Mouse (Mus musculus) frontal cortex, postnatal 25 days (tissue): Measurements from ENCODE around the gene Ncln.

Source experiments
- DNase-seq, 2 experiments: peaks; one replicate each; pipeline ENCODE4 v3.0.0; 2022; ENCODE audit warnings: low spot score in 2 of 2

Ncln gene

DNA sequence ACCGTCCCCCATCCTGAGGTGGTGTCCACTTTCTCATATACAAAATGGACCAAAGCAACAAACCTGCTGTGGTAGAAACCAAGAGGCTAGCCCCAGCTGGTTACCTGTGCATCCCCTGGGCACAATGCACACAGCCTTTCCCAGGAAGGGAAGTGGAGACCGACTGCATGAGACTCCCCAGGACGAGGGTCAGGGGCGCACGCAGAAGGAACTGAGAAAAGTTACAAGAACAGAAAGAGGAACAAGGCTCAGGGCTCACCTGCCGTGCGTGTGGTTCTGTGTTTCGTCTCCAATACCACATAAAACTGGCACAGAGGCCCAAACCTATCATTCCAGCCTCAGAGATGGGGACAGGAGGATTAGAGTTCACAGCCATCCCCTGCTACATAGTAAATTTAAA lies 21.0 kb upstream of the Ncln start:
- DNase-seq = no peak

DNA sequence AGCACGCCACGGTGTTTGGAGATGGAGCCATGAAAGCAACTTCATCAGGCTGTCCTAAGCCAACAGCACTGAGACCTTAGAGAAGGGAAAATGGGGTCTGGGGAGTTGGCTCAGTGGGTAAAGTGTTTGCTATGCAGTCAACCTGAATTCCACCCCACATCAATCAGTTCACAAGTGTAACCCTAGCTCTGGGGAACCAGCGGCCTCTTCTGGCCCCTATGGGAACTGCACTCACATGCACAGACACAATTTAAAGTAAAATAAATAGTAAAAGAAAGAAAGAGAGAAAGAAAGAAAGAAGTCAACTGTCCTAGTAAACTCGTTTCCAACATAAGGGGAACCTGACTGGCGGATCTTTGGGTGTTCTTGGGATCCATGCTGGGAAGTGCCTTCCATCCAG lies 17.6 kb upstream of the Ncln start:
- DNase-seq = no peak

DNA sequence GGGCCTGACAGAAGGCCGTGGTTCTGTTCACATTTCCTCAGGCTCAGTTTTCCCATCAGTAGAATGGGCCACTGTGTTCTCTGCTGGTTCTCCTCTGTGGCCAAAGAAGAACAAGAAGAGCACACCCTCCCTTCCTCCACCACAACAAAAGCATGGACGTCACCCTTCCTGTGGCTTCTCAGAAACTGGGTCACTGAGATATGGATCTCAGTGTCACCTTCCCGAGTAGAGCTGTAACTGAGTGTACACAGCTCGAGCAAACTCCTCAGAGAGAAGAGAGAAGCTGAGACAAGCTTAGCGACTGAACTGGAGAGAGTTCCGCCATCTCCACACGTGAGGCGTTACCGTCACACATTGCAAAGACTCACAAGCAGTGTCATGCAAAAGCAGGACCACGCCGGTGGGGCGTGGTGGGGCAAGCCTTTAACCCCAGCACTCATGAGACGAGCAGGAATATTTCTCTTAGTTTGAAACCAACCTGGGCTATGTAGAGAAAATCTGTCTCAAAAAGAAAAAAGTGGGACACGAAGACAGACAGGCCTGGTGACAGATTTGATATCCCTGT lies 14.1 kb upstream of the Ncln start:
- DNase-seq = no peak

DNA sequence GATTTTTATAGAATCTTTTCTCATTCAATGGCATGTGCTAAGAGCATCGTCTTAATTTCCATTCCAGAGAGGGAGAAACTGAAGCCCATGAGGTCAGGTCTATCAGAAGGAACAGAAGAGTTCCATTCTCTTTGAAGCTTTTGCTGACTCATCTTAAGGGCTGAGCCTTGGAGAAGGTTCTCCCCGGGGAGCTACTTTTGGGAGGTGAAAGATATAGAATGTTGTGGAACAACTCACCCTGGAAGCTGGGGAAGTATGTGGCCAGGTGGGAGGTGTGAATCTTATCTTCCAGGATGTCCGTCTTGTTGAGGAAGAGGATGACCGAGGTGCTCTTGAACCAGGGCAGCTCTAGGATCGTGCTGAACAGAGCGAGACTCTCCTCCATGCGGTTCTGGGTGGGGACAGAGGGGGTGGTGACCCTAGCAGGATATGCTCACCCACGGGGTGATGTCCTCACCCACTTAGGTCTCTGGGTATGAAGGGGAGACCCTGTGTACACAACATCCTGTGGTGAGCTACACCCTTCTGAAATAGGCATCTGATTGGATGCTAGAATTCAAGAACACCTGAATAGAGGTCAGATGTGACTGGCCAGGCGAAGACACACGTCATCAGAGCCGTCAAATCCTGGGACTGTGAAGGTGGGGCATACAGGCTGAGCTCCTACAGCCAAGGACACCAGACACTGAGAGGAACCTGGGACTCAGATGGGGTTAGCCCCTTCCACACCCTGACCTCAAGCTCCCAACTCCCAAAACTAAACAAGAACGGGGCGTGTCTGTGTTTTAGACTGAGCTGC lies 11.7 kb upstream of the Ncln start:
- no peak for DNase-seq

DNA sequence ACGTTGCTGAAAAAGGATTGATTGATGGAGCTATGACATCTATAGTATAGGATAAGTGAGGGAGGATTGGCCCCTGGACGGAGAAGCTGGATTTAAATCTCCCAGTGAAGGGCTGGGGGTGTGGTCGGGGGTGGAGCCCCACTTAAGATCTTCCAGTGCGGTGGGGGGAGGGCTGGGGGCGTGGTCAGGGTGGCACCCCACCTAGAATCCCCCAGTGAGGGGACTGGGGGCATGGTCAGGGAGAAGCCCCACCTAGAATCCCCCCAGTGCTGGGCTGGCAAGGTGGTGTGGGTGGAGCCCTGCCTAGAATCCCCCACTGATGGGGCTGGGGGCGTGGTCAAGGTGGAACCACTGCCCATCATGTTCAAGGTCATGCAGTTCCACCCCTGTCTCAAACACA lies 10.9 kb upstream of the Ncln start:
- no peak for DNase-seq

DNA sequence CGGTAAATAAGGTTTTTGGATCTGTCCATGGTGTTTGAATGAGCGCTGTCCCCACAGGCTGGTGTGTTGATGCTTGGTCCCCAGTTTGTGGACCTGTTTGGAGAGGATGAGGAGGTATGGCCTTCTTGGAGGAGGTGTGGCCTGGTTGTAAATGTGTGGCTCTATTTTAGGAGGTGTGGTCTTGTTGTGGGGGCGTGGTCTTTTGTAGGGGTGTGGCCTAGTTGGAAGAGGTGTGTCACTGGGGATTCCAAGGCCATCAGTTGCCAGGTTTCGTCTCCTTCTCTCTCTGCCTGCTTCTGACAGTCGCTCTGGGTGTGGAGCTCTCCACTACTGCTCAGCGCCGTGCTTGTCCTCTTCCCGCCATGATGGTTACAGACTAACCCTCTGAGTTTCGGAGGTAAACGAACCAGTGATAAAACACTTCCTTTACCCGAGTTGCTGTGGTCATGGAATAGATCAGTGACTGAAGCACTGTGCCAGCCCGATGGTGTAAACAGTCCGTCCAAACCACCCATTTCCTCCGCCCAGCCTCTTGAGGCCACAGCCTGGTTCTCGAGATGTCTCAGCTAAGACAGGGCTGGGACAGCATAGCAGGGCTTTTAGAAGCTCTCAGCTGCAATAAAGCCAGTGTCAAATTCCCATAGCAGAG lies 8.9 kb upstream of the Ncln start:
- DNase-seq = no peak

DNA sequence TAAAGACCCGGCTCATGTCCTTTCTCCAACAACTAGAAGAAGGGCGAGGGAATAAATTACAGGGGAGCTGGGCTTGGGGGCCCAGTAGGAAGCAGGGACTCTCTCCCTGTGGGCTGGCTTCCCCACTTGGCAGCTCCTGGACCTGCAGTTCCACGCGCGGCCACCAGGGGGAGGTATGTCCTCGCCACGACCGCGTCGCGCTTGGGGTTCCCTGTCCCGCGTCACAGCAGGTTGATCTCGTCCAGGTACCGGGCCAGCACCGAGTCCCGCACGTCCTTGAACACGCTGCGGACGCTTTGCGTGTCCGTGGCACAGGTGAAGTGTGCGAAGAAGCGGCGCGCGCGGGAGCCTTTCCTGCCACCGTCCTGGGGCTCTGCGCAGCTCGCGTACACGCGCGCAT lies 6.5 kb upstream of the Ncln start:
- peak; percentile 91 to 94 for DNase-seq

DNA sequence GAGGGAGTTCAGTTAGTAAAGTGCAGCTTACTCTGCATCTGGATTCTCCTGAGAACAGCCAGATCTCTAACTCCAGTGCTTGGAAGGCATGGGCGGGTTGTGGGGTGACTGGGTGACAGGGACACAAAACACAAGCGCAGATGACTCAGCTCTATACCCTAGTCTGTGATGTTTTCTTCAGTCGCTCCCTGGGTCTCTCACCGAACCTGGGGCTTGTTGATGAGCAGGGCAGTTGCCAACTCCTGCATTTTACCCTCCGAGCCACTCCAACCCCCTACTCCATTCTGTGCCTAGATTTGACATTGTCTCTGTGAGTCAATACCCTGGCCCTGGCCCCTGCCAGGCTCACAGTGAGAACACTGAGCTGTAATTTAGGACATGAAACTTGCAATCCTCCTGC lies 5.7 kb upstream of the Ncln start:
- DNase-seq = no peak

DNA sequence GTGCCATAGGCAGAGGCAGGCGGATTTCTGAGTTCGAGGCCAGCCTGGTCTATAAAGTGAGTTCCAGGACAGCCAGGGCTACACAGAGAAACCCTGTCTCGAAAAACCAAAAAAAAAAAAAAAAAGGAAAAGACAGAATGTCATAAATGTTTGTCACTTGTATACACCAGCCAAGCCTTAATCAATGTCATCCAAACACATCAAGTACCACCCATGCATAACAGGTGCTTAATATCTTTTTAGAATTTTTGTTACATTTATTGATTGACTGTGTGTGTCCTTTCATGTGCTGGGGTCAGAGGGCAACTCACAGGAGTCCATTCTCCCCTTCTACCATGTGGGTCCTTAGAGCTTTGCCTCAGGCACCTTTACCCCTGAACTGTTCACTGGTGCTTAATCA lies 3.8 kb upstream of the Ncln start, which contains the start of gene S1pr4:
TSS of gene S1pr4 (minus strand) at position 101 of the 400 bp plus-strand sequence.
- no peak for DNase-seq

DNA sequence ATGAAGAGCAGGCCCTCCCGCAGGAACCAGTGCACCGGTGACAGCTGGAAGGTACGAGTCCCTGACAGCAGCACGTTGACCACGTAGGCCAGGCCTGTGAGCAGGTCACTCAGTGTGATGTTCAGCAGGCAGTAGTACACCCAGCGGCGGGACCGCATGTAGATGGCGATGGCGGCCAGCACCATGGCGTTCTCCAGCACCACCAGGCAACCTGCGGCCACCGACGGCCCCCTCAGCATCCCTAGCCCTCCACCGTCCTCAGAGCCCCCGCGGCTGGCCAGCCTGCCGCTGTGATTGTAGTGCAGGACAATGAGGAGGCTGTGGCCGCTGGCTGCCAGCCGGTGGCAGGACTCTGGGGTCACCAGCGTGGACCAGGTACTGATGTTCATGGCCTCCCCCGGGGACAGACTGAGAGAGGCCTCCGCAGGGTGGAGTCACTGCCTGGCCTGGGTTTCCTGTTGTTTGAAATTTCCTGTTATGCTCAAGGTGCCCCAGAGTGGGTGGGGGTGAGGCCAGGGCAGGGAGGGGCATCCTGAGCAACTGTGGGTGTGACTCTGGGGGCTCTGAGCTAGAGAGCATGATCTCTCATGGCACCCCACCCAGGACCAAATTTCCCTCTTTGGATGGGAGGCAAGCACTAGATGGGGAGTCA lies 3.2 kb upstream of the Ncln start:
- no peak for DNase-seq

DNA sequence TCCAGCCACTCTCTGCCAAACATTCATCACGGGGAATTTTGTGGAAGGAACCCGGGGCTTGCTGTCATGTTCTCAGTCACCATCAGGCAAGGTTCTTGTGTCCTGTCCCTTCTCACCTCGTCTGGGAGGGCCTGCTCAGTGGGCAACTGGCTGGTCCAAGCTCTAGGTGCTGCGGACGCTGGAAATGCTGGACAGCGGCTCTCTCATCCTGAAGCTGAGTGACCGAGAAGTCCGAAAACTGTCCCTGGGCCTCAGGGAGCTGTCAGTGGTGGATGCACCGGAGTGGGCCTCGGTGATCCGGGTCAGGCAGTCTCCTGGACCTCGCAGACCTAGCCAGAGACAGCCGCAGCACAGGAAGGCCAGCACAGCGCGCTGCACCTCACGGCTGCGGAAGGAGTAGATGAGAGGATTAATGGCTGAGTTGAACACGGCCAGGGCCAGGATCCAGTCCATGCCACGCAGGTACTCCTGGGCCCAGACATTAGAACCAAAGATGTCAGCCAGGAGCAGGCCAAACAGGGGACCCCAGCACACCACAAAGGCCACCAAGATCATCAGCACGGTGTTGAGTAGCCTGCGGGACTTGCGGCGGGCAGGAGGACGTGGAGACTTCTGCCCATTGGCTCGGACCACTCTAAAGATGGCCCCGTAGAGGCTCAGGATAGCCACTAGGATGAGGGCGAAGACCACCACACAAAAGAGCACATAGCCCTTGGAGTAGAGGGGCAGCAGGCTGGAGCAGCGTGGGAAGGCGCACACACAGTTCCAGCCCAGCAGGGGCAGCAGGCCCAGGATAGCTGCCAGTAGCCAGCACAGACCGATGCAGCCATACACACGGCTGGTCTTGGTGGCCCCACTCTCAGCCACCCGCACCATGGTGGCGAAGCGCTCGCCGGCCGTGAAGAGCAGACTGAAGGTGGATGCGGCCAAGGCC lies 2.4 kb upstream of the Ncln start:
- DNase-seq = no peak

DNA sequence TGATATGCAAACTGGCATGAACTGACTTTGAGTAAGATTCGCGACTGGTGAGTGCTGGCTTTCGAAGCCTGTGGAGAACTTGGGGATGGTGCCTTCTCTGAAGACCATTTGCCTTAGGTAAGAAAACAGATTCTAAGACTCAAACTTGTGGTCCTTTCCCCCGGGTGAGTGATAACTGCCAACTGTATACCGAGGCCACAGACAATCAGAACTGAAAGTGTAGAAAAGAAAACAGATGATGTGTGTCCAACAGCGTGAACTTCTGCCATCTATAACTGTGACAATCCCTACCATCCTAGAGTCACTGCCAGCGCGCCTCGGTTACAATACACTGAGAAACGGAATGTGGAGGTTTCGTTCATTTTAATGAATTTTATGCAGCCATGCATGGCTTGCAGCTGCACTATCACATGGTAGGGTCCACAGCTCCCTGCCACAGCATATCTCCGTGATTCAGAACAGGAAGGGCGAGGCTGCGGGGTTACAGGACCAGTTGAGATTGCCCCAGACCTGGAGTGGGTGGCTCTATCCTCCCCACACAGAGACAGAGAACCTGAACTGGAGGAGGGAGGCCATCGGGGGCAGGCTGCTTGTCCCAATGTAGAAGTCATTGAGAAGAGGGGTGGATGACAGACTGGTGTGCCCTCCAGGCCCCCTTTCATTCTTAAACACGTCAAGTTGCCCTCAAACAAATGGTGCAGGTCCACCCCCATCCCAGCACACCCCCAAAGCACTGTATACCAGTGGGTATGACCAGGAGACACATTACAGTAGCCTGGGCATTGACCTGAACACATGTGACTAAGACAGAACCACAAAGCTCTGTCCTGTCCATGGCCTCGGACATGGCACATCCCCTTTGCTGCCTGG lies 1.4 kb upstream of the Ncln start:
- peak in 1 of 2 experiments; percentile 4 for DNase-seq

DNA sequence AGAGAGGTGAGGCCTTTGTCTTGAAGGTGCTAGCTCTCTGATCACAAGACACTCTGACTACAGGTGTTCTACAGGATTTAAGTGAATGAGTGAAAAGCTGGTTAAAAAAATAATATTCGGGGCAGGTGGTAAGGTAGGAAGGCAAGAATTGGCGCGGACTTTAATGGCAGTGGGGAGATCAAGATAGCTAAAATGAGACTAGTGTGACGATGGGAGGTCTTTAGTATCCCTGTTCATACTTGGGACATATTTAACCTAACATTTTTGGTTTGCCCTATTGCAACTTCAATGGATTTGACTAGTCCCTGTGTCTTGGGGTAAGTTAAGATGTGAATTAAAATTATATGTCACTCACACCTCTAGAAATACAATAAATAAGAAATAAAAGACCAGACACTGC lies 777 bp upstream of the Ncln start:
- DNase-seq = peak in 1 of 2 experiments; percentile 4

DNA sequence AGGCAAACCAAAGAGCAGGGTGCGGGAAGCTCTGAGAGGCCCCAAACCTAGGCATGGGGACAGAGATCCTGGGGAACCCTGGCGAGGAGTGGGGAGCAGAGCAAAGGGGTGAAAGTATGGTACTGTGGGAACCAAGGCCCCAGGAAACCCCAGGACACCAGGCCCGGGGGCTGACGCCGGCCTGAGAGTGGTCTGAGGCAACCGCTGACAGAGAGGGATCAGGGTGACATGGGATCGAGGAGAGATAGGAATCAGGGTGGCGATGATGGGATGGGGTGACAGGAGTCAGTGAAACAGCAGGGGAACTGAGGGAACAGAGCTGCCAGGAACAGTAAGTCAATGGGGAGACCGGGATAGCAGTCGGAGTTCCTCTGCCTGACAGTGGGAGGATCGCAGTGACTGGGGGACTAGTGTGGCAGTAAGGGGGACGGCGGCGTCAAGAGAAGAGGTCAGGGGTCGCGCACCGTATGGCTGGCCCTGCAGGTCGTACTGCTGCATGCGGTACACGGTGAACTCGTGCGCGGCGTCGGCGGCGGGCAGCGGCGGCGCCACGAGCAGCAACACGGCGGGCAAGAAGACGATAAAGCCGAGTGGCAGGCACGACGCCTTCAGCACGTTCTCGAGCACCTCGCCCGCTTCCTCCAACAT lies 452 bp downstream of the Ncln start:
- DNase-seq = no peak

DNA sequence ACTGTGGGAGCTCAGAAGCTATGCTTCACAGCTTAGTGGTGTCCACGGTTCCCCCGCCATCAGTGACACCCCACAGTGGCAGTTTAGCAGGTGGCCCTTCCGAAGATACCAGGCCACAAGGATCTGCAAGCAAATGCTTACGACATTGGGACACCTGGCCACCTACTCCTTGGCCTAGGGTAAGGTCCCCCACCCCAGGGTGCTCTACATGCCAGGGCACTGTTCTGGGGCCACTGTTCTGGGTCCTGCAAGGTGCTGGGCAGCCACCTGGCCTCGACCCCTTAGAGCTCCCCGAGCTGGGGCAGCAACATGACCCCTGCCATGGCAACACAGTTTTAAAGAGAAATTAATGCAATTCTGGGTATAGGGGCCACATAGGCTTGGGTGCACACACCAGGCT lies 1.0 kb downstream of the Ncln start:
- DNase-seq = no peak

DNA sequence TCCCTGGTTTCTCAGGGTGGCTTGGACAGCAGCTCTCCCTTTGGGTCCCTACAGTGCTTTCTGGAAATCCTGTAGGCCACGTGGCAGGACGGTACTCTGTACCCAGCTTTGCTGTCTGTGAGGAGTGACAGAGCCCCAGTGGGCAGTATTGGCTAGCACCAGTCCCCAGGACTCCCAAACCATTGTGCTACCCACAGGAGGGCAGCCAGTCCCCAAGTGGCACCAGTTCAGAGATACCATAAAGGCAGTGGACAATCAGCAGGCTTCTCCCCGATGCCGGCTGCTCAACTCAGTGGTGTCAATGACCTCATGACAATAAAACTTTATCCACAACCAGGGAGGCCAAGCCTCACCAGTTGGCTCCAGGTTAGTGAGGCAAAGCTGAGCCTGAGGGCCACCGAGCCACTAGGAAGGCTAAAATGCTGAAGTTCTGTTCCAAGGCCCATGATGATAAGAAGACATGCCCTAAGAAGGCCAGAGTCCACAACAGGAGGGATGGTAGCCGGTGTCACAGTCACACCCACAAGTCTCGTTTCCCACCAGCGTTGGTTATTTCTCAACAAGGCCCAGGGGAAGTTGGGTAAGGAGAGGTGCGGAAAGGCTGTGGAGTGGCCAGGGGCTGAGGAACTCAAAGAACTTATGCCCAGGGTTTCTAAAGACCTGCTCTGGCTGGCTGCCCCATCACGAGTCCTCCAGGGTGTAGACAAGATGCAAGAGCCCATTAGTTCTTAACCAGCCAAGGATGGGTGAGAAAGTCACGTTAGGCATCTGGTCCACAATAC lies 1.7 kb downstream of the Ncln start:
- no peak for DNase-seq

DNA sequence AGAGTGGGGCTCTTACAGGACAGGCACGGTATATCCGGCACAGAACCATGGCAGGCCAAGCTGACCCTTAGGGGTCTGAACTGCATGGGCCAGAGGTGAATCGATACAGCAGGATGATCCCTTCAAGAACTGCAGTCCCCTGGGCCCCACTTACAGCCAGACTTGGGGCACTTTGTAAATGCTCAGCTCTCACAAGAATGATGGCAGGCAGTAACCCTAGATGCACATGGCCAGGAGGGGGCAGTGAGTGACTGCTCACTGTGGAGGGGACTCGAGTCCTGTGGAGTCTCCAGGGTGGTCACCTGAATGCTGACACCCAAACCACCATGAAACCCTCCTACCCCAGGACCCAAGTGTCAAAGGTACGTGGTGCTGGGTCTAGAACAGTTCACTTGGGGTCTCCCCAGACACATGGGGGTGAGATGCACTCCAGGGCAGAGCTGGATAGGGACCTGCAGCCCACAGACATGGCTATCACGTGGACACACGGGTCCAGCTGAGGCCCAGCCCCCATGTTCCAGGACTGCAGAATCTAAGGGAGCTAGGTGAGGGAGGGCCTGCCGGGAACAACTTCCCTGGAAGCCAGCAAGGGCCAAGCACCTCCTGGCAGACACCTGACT lies 2.5 kb downstream of the Ncln start:
- no peak for DNase-seq

DNA sequence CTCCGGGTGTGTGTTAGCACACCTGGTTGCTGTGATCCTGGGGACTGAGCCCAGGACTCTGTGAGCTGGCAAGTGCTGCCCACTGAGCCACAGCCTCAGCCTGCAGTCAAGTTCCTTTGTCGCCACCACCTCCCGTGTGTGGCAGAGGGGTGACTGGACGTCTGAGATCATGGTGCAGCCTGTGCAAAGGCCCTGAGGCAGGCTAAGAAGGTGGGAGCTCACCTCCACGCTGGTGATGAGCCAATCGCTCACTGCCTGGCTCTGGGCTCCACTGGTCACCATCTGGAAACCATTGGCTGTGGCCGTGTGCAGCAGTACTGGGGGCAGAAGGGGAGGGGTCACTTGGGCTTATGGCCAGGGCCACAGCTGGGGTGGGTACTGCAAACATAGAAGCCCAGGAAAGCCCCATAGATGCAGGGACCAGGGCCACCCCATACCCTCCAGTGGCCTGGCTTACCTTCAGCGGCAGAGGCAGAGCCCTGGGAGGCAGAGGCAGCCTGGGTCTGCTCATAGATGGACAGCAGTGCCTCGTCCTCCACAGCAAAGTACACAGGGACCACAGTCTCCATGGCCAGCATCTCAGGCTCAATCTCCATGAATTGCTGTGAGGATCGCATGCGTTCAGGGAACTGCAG lies 3.5 kb downstream of the Ncln start:
- no peak for DNase-seq
